Mouse (Mus musculus) lung, embryonic 16.5 days (tissue): ENCODE measurements around the gene Serpina1f. TPM values are rescaled to one million over a fixed set of nuclear protein-coding genes. Genes with fewer than 3 reads are reported as not detected.
"Not testable (repeated sequence)": the region's sequence is repeated elsewhere in the genome, so short reads cannot be mapped to it uniquely, and the experiment has no call there.

Experiments used
- ATAC-seq: fragments of 200-750 bp; cut with Nextera tagmentation; 2 replicates; pipeline ENCODE4 v1.8.0; 2017; ENCODE audit warnings: low read depth, mild to moderate bottlenecking, moderate library complexity
- H3K27ac ChIP-seq: fragments of 300-500 bp; sonication (generic); 2 replicates; pipeline ENCODE4 v1.5.1; 2014; ENCODE audit warnings: mild to moderate bottlenecking, control low read depth, low read length
- H3K27me3 ChIP-seq: fragments of 300-500 bp; sonication (generic); 2 replicates; pipeline ENCODE4 v1.6.1; 2014; ENCODE audit warnings: low read depth, low read length, mixed read lengths; ENCODE audit not compliant: control insufficient read depth, insufficient read depth
- H3K36me3 ChIP-seq: fragments of 300-500 bp; sonication (generic); 2 replicates; pipeline ENCODE4 v1.6.1; 2014; ENCODE audit warnings: low read length; ENCODE audit not compliant: control insufficient read depth, insufficient read depth
- H3K4me1 ChIP-seq: fragments of 300-500 bp; sonication (generic); replicated peaks from 2 replicates; pipeline ENCODE4 v1.6.1; 2014; ENCODE audit warnings: low read length, mixed read lengths; ENCODE audit not compliant: control insufficient read depth, insufficient read depth
- H3K4me2 ChIP-seq: fragments of 300-500 bp; sonication (generic); 2 replicates; pipeline ENCODE4 v1.6.1; 2014; ENCODE audit warnings: low read depth, low read length, control low read depth
- H3K4me3 ChIP-seq: fragments of 300-500 bp; sonication (generic); 2 replicates; pipeline ENCODE4 v1.5.1; 2014; ENCODE audit warnings: mild to moderate bottlenecking, low read length, control low read depth
- H3K9ac ChIP-seq: fragments of 300-500 bp; sonication (generic); 2 replicates; pipeline ENCODE4 v1.6.1; 2014; ENCODE audit warnings: low read length, control low read depth
- H3K9me3 ChIP-seq: fragments of 300-500 bp; sonication (generic); 2 replicates; pipeline ENCODE4 v1.6.1; 2016; ENCODE audit warnings: low read length; ENCODE audit not compliant: control insufficient read depth
- WGBS: fragments of 180-500 bp; shearing (Covaris S2); extraction: QIAGEN DNeasy Blood & Tissue Kit; methylation state at CpG from one replicate; pipeline ENCODE4 v1.1.7; 2014; 5-methylcytosine and 5-hydroxymethylcytosine counted together
- polyA plus RNA-seq: library from polyadenylated mRNA; unstranded; fragments of >200 nt; fragmentation: Nextera tagmentation; extraction: Ambion mirVana; gene quantifications from 2 replicates; pipeline ENCODE4 v1.2.1, GENCODE M21; 2015

The Serpina1f gene
- polyA plus RNA-seq, 1 experiment from 2014 or later = not detected

GRCm38 (mm10) chr12:103671483-103671882, 23.8 kb downstream of the Serpina1f start:
- no peak overlapping the region for H3K4me2 ChIP-seq
- WGBS = 34% methylated on average over 3 of the region's 3 CpGs
- no peaks in the 10 kb centered on the region for H3K27me3 ChIP-seq
- peak overlapping the region; percentile 87 for H3K27ac ChIP-seq
- no peaks in the 10 kb centered on the region for H3K36me3 ChIP-seq
- peaks cover 14% of the 10 kb centered on the region for H3K4me1 ChIP-seq
- H3K9me3 ChIP-seq = no peaks in the 10 kb centered on the region
- H3K4me3 ChIP-seq = no peak overlapping the region
- ATAC-seq = peak; percentile 61; the same call in 1 of the 2 replicates
- H3K9ac ChIP-seq = no peak overlapping the region

GRCm38 (mm10) chr12:103670964-103671363, 24.4 kb downstream of the Serpina1f start:
- ATAC-seq = peak; percentile 87
- no peaks in the 10 kb centered on the region for H3K27me3 ChIP-seq
- H3K27ac ChIP-seq = peak overlapping the region; percentile 87
- peaks cover 14% of the 10 kb centered on the region for H3K4me1 ChIP-seq
- H3K4me3 ChIP-seq = no peak overlapping the region
- 19% methylated on average over 2 of the region's 2 CpGs for WGBS
- no peaks in the 10 kb centered on the region for H3K9me3 ChIP-seq
- H3K9ac ChIP-seq = no peak overlapping the region
- H3K4me2 ChIP-seq = no peak overlapping the region
- H3K36me3 ChIP-seq = no peaks in the 10 kb centered on the region

- Histone ChIP-seq H3K4me1 (peaks cover 14% of the 10 kb centered on the region), H3K27me3 (no peaks in the 10 kb centered on the region), H3K36me3 (no peaks in the 10 kb centered on the region), H3K4me2 (no peak overlapping the region), H3K9ac (no peak overlapping the region), H3K9me3 (no peaks in the 10 kb centered on the region), H3K27ac (peak overlapping the region; percentile 87), H3K4me3 (no peak overlapping the region)
- ATAC-seq = no peak
- 60% methylated on average over 5 of the region's 5 CpGs for WGBS
Measured at GRCm38 (mm10) chr12:103670344-103670743, 25.0 kb downstream of the Serpina1f start.

GRCm38 (mm10) chr12:103665286-103665685, 30.0 kb downstream of the Serpina1f start:
- Histone ChIP-seq H3K4me1 (peaks cover 5% of the 10 kb centered on the region), H3K27ac (no peak overlapping the region), H3K4me3 (no peak overlapping the region), H3K27me3 (no peaks in the 10 kb centered on the region), H3K36me3 (no peaks in the 10 kb centered on the region), H3K4me2 (no peak overlapping the region), H3K9ac (no peak overlapping the region), H3K9me3 (no peaks in the 10 kb centered on the region)
- WGBS = 83% methylated on average over 3 of the region's 3 CpGs
- ATAC-seq = no peak

GRCm38 (mm10) chr12:103662053-103662452, 33.3 kb downstream of the Serpina1f start:
- not testable (repeated sequence) for H3K27me3 ChIP-seq, H3K9ac ChIP-seq, H3K27ac ChIP-seq, H3K4me1 ChIP-seq, ATAC-seq, H3K4me3 ChIP-seq, H3K9me3 ChIP-seq, H3K36me3 ChIP-seq, H3K4me2 ChIP-seq

GRCm38 (mm10) chr12:103660076-103660475, 35.3 kb downstream of the Serpina1f start:
- Histone ChIP-seq H3K27ac (no peak overlapping the region), H3K36me3 (no peaks in the 10 kb centered on the region), H3K27me3 (no peaks in the 10 kb centered on the region), H3K4me3 (no peak overlapping the region), H3K4me2 (no peak overlapping the region), H3K4me1 (no peaks in the 10 kb centered on the region), H3K9me3 (no peaks in the 10 kb centered on the region), H3K9ac (no peak overlapping the region)
- no peak for ATAC-seq
- WGBS = 86% methylated on average over 5 of the region's 5 CpGs

- H3K9me3 ChIP-seq = no peaks in the 10 kb centered on the region
- H3K9ac ChIP-seq = no peak overlapping the region
- H3K27me3 ChIP-seq = no peaks in the 10 kb centered on the region
- no peaks in the 10 kb centered on the region for H3K4me1 ChIP-seq
- ATAC-seq = no peak
- H3K4me2 ChIP-seq = no peak overlapping the region
- H3K4me3 ChIP-seq = no peak overlapping the region
- 55% methylated on average over 2 of the region's 2 CpGs for WGBS
- no peaks in the 10 kb centered on the region for H3K36me3 ChIP-seq
- H3K27ac ChIP-seq = no peak overlapping the region
Measured at GRCm38 (mm10) chr12:103659171-103659570, 36.2 kb downstream of the Serpina1f start.

GRCm38 (mm10) chr12:103657991-103658390, 37.3 kb downstream of the Serpina1f start:
- H3K27ac ChIP-seq = no peak overlapping the region
- H3K9ac ChIP-seq = no peak overlapping the region
- no peak overlapping the region for H3K4me2 ChIP-seq
- WGBS = 74% methylated on average over 10 of the region's 10 CpGs
- no peaks in the 10 kb centered on the region for H3K27me3 ChIP-seq
- ATAC-seq = no peak
- no peak overlapping the region for H3K4me3 ChIP-seq
- H3K4me1 ChIP-seq = no peaks in the 10 kb centered on the region
- H3K36me3 ChIP-seq = no peaks in the 10 kb centered on the region
- no peaks in the 10 kb centered on the region for H3K9me3 ChIP-seq

- ATAC-seq = no peak
- no peak within 1 kb of the TSS for H3K4me3 ChIP-seq
- H3K9ac ChIP-seq = no peak within 1 kb of the TSS
- H3K4me1 ChIP-seq = no peaks in the 10 kb centered on the region
- H3K36me3 ChIP-seq = no peaks in the 10 kb centered on the region
- no peak within 1 kb of the TSS for H3K27ac ChIP-seq
- H3K4me2 ChIP-seq = no peak within 1 kb of the TSS
- 66% methylated on average over 9 of the region's 9 CpGs for WGBS
- no peaks in the 10 kb centered on the region for H3K27me3 ChIP-seq
- H3K9me3 ChIP-seq = no peaks in the 10 kb centered on the region
Measured at GRCm38 (mm10) chr12:103656848-103657626, 38.3 kb downstream of the Serpina1f start, which contains the start of gene Serpina6. Gene Serpina6, minus strand, starts transcription at chr12:103657212.
